Mouse (Mus musculus): ENCODE measurements around the gene Tmem198b.

DNA sequence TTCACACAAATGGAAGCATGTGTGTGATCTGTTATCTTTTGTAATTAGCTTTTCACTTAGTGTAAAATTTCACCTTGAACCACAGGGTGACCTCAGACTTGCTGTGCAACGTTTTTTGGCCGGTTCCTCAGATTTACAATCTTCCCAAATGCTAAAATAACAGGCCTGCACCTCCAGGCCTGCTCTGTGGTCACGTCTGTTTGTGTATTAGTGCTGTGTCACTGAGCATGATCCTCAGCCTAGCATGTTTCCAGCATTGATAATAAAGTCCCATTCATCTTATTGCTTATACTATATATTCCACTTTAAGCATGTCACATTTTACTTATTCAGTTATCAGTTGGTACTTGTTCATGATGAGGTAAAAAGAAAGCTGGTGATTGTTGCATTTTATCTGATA, 46.2 kb upstream of the Tmem198b start:
- no peak for TF ChIP-seq CTCF (IDR thresholded peaks at IDR 0.05; ENCODE audit: low read depth)
- no peak for TF ChIP-seq EP300 (IDR thresholded peaks at IDR 0.05; ENCODE audit: low read depth)

Measured in liver, postnatal 0 days (tissue).